Mouse (Mus musculus) neural tube, embryonic 12.5 days (tissue): Measurements from ENCODE around the gene Gkap1. TPM values are rescaled to one million over a fixed set of nuclear protein-coding genes. Genes with fewer than 3 reads are reported as not detected.

Source experiments
- ATAC-seq: fragments of 200-750 bp; cut with Nextera tagmentation; 2 replicates; pipeline ENCODE4 v1.8.0; 2017; ENCODE audit warnings: low read depth, mild to moderate bottlenecking, moderate TSS enrichment, moderate library complexity; ENCODE audit not compliant: low FRiP score
- H3K27ac ChIP-seq: fragments of 300-500 bp; sonication (generic); 2 replicates; pipeline ENCODE4 v1.5.1; 2016
- H3K27me3 ChIP-seq: fragments of 300-500 bp; sonication (generic); replicated peaks from 2 replicates; pipeline ENCODE4 v1.6.1; 2016; ENCODE audit warnings: mild to moderate bottlenecking
- H3K36me3 ChIP-seq: fragments of 300-500 bp; sonication (generic); 2 replicates; pipeline ENCODE4 v1.6.1; 2016; ENCODE audit warnings: mild to moderate bottlenecking
- H3K4me1 ChIP-seq: fragments of 300-500 bp; sonication (generic); 2 replicates; pipeline ENCODE4 v1.6.1; 2016
- H3K4me2 ChIP-seq: fragments of 300-500 bp; sonication (generic); replicated peaks from 2 replicates; pipeline ENCODE4 v1.6.1; 2016; ENCODE audit warnings: mild to moderate bottlenecking
- H3K4me3 ChIP-seq: fragments of 300-500 bp; sonication (generic); 2 replicates; pipeline ENCODE4 v1.5.1; 2016
- H3K9ac ChIP-seq: fragments of 300-500 bp; sonication (generic); 2 replicates; pipeline ENCODE4 v1.6.1; 2016; ENCODE audit warnings: mild to moderate bottlenecking
- H3K9me3 ChIP-seq: fragments of 300-500 bp; sonication (generic); 2 replicates; pipeline ENCODE4 v1.6.1; 2016; ENCODE audit warnings: mild to moderate bottlenecking
- WGBS: fragments of 180-500 bp; shearing (Covaris S2); methylation state at CpG from one replicate; pipeline ENCODE4 v1.1.7; 2016; 5-methylcytosine and 5-hydroxymethylcytosine counted together
- polyA plus RNA-seq: library from polyadenylated mRNA; unstranded; fragments of >200 nt; fragmentation: Nextera tagmentation; extraction: Ambion mirVana; gene quantifications from 2 replicates; pipeline ENCODE4 v1.2.1, GENCODE M21; 2016

Gkap1 gene
- polyA plus RNA-seq, 1 experiment from 2014 or later, result 53.5 TPM

- Histone ChIP-seq H3K9ac (no peak overlapping the region), H3K4me2 (no peak overlapping the region), H3K4me3 (no peak overlapping the region), H3K4me1 (no peaks in the 10 kb centered on the region), H3K36me3 (peaks cover 46% of the 10 kb centered on the region), H3K9me3 (no peaks in the 10 kb centered on the region), H3K27ac (no peak overlapping the region), H3K27me3 (no peaks in the 10 kb centered on the region)
- 91% methylated on average over 1 of the region's 1 CpGs for WGBS
- no peak for ATAC-seq
Observed at GRCm38 (mm10) chr13:58253268-58253667, 22.2 kb downstream of the Gkap1 start.

GRCm38 (mm10) chr13:58248957-58249356 is 26.5 kb downstream of the Gkap1 start:
- WGBS, result 95% methylated on average over 5 of the region's 5 CpGs
- ATAC-seq, result no peak
- no peaks in the 10 kb centered on the region for H3K4me1 ChIP-seq
- no peak overlapping the region for H3K9ac ChIP-seq
- H3K27me3 ChIP-seq, result no peaks in the 10 kb centered on the region
- H3K36me3 ChIP-seq, result peaks cover 31% of the 10 kb centered on the region
- no peak overlapping the region for H3K4me3 ChIP-seq
- H3K9me3 ChIP-seq, result no peaks in the 10 kb centered on the region
- H3K27ac ChIP-seq, result no peak overlapping the region
- H3K4me2 ChIP-seq, result no peak overlapping the region

GRCm38 (mm10) chr13:58236536-58236935 is 39.0 kb downstream of the Gkap1 start:
- Histone ChIP-seq H3K9me3 (no peaks in the 10 kb centered on the region), H3K36me3 (peaks cover 16% of the 10 kb centered on the region), H3K4me3 (no peak overlapping the region), H3K27me3 (no peaks in the 10 kb centered on the region), H3K4me1 (no peaks in the 10 kb centered on the region), H3K9ac (no peak overlapping the region), H3K27ac (no peak overlapping the region), H3K4me2 (no peak overlapping the region)
- WGBS, result 86% methylated on average over 7 of the region's 7 CpGs
- no peak for ATAC-seq

- 47% methylated on average over 5 of the region's 5 CpGs for WGBS
- Histone ChIP-seq H3K9me3 (no peaks in the 10 kb centered on the region), H3K4me1 (no peaks in the 10 kb centered on the region), H3K4me3 (no peak overlapping the region), H3K36me3 (peaks cover 8% of the 10 kb centered on the region), H3K4me2 (no peak overlapping the region), H3K27me3 (no peaks in the 10 kb centered on the region), H3K9ac (no peak overlapping the region), H3K27ac (no peak overlapping the region)
- no peak for ATAC-seq
Observed at GRCm38 (mm10) chr13:58232611-58233010, 42.9 kb downstream of the Gkap1 start.

- no peak overlapping the region for H3K4me2 ChIP-seq
- H3K4me3 ChIP-seq, result no peak overlapping the region
- H3K27me3 ChIP-seq, result no peaks in the 10 kb centered on the region
- no peaks in the 10 kb centered on the region for H3K9me3 ChIP-seq
- no peak for ATAC-seq
- no peak overlapping the region for H3K9ac ChIP-seq
- no peak overlapping the region for H3K27ac ChIP-seq
- 91% methylated on average over 8 of the region's 8 CpGs for whole genome bisulfite sequencing
- no peaks in the 10 kb centered on the region for H3K4me1 ChIP-seq
- peaks cover 8% of the 10 kb centered on the region for H3K36me3 ChIP-seq
Observed at GRCm38 (mm10) chr13:58232070-58232469, 43.4 kb downstream of the Gkap1 start.

- no peak overlapping the region for H3K4me3 ChIP-seq
- H3K9ac ChIP-seq, result no peak overlapping the region
- no peaks in the 10 kb centered on the region for H3K9me3 ChIP-seq
- WGBS, result 91% methylated on average over 2 of the region's 2 CpGs
- H3K4me2 ChIP-seq, result no peak overlapping the region
- no peak for ATAC-seq
- no peaks in the 10 kb centered on the region for H3K4me1 ChIP-seq
- H3K36me3 ChIP-seq, result no peaks in the 10 kb centered on the region; the same call in 1 of the 2 replicates
- H3K27ac ChIP-seq, result no peak overlapping the region
- no peaks in the 10 kb centered on the region for H3K27me3 ChIP-seq
Observed at GRCm38 (mm10) chr13:58228624-58229023, 46.9 kb downstream of the Gkap1 start.

- no peaks in the 10 kb centered on the region for H3K36me3 ChIP-seq
- 66% methylated on average over 8 of the region's 8 CpGs for WGBS
- no peaks in the 10 kb centered on the region for H3K27me3 ChIP-seq
- no peak overlapping the region for H3K4me2 ChIP-seq
- H3K4me1 ChIP-seq, result no peaks in the 10 kb centered on the region
- ATAC-seq, result no peak
- H3K27ac ChIP-seq, result no peak overlapping the region
- H3K9ac ChIP-seq, result no peak overlapping the region
- H3K9me3 ChIP-seq, result no peaks in the 10 kb centered on the region
- no peak overlapping the region for H3K4me3 ChIP-seq
Observed at GRCm38 (mm10) chr13:58225694-58226093, 49.8 kb downstream of the Gkap1 start.

- no peak overlapping the region for H3K4me3 ChIP-seq
- no peak overlapping the region for H3K9ac ChIP-seq
- no peaks in the 10 kb centered on the region for H3K9me3 ChIP-seq
- no peak for ATAC-seq
- H3K27me3 ChIP-seq, result no peaks in the 10 kb centered on the region
- H3K4me2 ChIP-seq, result no peak overlapping the region
- H3K36me3 ChIP-seq, result no peaks in the 10 kb centered on the region
- H3K4me1 ChIP-seq, result no peaks in the 10 kb centered on the region
- 88% methylated on average over 3 of the region's 3 CpGs for WGBS
- H3K27ac ChIP-seq, result no peak overlapping the region
Observed at GRCm38 (mm10) chr13:58220206-58220605, 55.3 kb downstream of the Gkap1 start.

GRCm38 (mm10) chr13:58217536-58217935 is 58.0 kb downstream of the Gkap1 start:
- H3K36me3 ChIP-seq, result no peaks in the 10 kb centered on the region
- no peak overlapping the region for H3K27ac ChIP-seq
- H3K27me3 ChIP-seq, result no peaks in the 10 kb centered on the region
- H3K9ac ChIP-seq, result no peak overlapping the region
- 93% methylated on average over 2 of the region's 2 CpGs for WGBS
- no peak overlapping the region for H3K4me3 ChIP-seq
- H3K9me3 ChIP-seq, result no peaks in the 10 kb centered on the region
- peaks cover 17% of the 10 kb centered on the region for H3K4me1 ChIP-seq
- ATAC-seq, result no peak
- H3K4me2 ChIP-seq, result no peak overlapping the region

GRCm38 (mm10) chr13:58216395-58216794 is 59.1 kb downstream of the Gkap1 start:
- Histone ChIP-seq H3K27ac (no peak overlapping the region), H3K4me3 (no peak overlapping the region), H3K4me1 (peaks cover 20% of the 10 kb centered on the region), H3K27me3 (no peaks in the 10 kb centered on the region), H3K36me3 (no peaks in the 10 kb centered on the region), H3K9ac (no peak overlapping the region), H3K4me2 (peak overlapping the region; percentile 86), H3K9me3 (no peaks in the 10 kb centered on the region)
- WGBS, result 92% methylated on average over 9 of the region's 9 CpGs
- no peak for ATAC-seq

GRCm38 (mm10) chr13:58215592-58216341 is 59.7 kb downstream of the Gkap1 start, which contains the start of gene Ubqln1:
Gene Ubqln1, minus strand, starts transcription at chr13:58215653.
- Histone ChIP-seq H3K4me2 (peak within 1 kb of the TSS; percentile 86), H3K27ac (peak within 1 kb of the TSS; percentile 62; the same call in 1 of the 2 replicates), H3K4me1 (peaks cover 20% of the 10 kb centered on the region), H3K9ac (peak within 1 kb of the TSS; percentile 96), H3K4me3 (peak within 1 kb of the TSS; percentile 99), H3K36me3 (no peaks in the 10 kb centered on the region), H3K9me3 (no peaks in the 10 kb centered on the region), H3K27me3 (no peaks in the 10 kb centered on the region)
- ATAC-seq, result peak; percentile 93
- 3% methylated on average over 62 of the region's 62 CpGs for WGBS

GRCm38 (mm10) chr13:58215253-58215591 is 60.3 kb downstream of the Gkap1 start:
- peak overlapping the region; percentile 99 for H3K4me3 ChIP-seq
- H3K27me3 ChIP-seq, result no peaks in the 10 kb centered on the region
- H3K9me3 ChIP-seq, result no peaks in the 10 kb centered on the region
- H3K9ac ChIP-seq, result peak overlapping the region; percentile 96
- peak overlapping the region; percentile 86 for H3K4me2 ChIP-seq
- no peak; the same call in 1 of the 2 replicates for ATAC-seq
- peaks cover 23% of the 10 kb centered on the region for H3K4me1 ChIP-seq
- H3K36me3 ChIP-seq, result no peaks in the 10 kb centered on the region
- under 1% methylated on average over 48 of the region's 48 CpGs for WGBS
- peak overlapping the region; percentile 62; the same call in 1 of the 2 replicates for H3K27ac ChIP-seq
